Mouse (Mus musculus) liver, postnatal 0 days (tissue): ENCODE measurements around the gene Gpr135.

ENCODE experiments used
- CTCF ChIP-seq: sonication (generic); IDR thresholded peaks from 2 replicates; pipeline ENCODE4 v1.5.1; 2016; ENCODE audit warnings: antibody characterized with exemption, low read depth
- EP300 ChIP-seq: IDR thresholded peaks from 2 replicates; pipeline ENCODE4 v1.6.1; 2016; ENCODE audit warnings: antibody characterized with exemption, low read depth, mild to moderate bottlenecking

DNA sequence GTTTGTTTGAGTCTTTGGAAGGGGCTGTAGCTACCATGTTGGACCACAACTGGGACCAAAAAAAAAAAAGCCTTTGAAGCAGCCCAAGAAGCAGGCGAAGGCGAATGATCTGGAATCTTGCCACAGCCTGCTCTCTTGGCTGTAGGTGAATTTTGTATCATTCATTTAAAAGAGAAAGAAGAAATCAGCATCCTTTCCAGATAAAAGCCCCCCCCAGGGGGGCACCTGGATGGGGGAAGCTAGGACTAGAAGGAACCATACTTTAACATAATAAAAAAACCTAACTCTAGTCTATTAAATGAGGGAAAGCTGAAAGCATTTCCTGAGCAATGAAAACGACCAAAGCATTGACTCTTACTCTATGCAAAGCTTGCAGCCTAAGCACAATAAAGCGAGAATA, 20.1 kb downstream of the Gpr135 start:
- no peak for TF ChIP-seq CTCF
- no peak for TF ChIP-seq EP300
